Mouse (Mus musculus) CD8-positive naive resting alpha-beta T cell, adult 57 days (primary cell): ENCODE measurements around the gene Prn. TPM values are rescaled to one million over a fixed set of nuclear protein-coding genes. Genes with fewer than 3 reads are reported as not detected.

Experiments
- total RNA-seq: library from RNA; stranded (reverse); gene quantifications from one replicate; pipeline ENCODE4 v1.2.4, GENCODE M21; 2023

The Prn gene
- total RNA-seq: not detected

DNA sequence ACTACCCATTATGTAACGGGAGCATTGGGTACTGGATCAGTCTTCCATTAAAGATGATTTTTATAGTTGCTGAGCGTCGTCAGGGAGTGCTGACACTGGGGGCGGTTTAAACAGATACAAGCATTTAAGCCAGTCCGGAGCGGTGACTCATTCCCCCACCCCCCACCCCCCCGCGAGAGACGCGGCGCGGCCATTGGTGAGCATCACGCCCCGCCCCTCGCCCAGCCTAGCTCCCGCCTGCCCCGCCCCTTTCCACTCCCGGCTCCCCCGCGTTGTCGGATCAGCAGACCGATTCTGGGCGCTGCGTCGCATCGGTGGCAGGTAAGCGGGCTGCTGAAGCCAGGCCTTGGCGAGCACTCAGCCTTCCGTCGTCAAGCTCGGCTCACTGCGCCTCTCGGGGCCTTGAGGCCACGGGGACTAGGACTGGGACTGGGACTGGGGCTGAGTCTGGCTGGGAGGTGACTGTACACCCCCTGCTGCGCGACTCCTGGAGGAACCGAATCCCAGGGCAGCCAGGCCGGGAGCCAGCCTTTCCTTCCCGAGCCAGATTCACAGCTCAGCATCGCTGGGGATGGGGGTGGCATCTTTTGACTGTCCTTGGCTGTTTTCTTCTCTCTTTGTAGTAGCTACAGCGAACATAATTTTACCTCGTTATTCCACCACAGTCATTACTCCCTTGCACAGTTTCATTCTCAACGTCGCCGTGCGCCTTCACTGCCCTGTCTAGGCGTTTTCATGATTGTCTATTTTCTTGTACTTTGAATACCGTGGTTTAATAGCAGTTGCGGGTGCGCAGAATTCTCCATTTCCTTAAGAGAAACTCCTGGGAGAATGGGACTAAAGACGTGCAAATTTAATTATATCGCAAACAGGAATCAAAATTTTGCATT is at the start of gene Prn, which contains the start of gene Prnp:
Prn (plus strand) TSS at position 275 of the 890 bp plus-strand sequence.
Prnp (plus strand) TSS at position 246 of the 890 bp plus-strand sequence.

DNA sequence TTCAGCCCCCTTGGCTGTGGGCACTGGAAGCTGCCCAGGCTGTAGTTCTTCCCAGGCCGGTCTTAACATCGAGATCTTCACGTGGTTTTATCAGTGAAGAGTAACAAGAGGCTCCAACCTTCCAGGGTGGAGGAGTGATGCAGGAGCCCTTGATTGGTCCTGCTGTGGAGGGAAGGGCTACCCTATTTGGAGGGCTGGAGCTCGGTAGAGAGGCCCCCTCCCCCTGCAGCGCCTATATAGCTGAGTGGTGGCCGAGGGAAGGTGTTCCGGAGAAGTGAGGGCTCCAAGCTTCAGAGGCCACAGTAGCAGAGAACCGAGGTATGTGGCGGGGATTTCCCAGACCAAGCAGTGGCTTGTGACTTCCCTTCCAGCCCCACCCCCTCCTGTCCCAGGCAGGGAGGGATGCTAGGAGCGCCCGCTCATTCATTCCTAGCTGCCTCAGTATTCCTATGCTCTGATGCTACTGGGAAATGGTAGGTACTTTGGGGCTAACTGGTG is 40.9 kb downstream of the Prn start, which contains the start of gene Prnd:
Prnd (plus strand) TSS at position 264 of the 498 bp plus-strand sequence.

Other genes with a start within 250 kb of the Prn start
- not detected for gene Erv3, start 50.2 kb upstream of the Prn start, total RNA-seq
- 5.6 TPM for gene Prnp, start within 50 bp of the Prn start, total RNA-seq
- not detected for gene Prnd, start 40.9 kb downstream of the Prn start, total RNA-seq
- gene Rassf2, start 120.3 kb downstream of the Prn start, total RNA-seq: 208 TPM
- 34.2 TPM for gene Slc23a2, start 235.2 kb downstream of the Prn start, total RNA-seq